Mouse (Mus musculus) Muller cell, postnatal 12 days (primary cell): Measurements from ENCODE around the gene Vbp1.

Source experiments
- DNase-seq: peaks from one replicate; pipeline ENCODE4 v3.0.0-alpha.2; 2015; ENCODE audit errors: inconsistent ontology term

The Vbp1 gene

GRCm38 (mm10) chrX:75514179-75514972 lies at the start of gene Vbp1:
Gene Vbp1 (plus strand): TSS chrX:75514299.
- peak; percentile 89 for DNase-seq

GRCm38 (mm10) chrX:75475182-75475644 lies 38.9 kb upstream of the Vbp1 start:
- DNase-seq: peak; percentile 67

- DNase-seq: no peak
Measured at GRCm38 (mm10) chrX:75489886-75490285, 24.2 kb upstream of the Vbp1 start.

DNA sequence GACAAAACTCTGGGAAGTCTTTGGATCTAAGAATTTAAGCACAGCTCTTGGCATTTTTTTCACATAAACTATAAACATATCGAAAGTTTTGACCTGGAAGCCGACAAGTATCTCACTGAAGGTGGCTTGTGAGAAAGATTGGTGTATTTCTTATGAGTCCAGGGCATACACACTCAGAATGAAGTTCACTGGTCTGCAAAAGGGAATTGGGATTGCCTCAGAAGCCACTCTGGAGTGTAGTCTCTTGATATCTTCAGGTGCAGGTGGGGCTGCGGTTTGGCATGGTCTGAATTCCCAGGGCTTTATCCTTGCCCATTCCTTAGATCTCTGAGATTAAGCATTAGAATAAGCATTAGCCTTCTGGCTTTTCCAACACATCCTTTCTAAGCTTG lies 316 bp upstream of the Vbp1 start:
- no peak for DNase-seq

DNA sequence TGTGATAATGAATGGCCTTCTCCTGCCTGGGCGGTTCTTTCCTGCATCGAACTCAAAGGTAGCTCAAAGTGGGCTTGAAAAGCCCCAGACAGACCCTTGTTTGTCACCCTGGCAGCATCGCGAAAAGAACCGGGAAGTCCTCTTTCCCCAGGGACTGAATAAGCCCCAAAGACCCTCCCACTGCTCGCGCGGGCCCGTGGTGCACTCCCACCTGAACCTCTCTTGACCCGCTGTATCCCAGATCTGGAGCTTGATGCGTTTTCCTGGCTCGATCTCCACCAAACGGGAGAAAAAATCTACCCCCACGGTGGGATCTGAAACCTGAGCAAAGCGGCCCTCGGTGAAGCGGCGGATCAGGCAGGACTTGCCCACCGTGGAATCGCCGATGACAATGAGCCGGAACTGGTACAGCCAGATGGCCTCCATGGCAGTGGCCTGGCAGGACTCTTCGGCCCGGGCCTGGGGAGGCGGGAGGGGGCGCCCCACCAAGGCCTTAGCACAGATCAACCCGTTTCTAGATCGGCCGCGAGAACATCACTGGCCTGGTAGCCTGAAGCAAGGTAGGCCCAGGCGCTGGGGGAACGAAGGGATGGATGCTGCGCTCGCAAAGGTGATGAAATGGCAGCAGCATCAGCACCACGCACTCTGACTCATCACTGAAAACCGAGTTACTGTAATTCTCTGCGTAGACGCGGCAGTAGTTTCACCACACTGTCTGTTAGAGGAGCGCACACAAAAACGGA lies 63.7 kb downstream of the Vbp1 start, which contains the start of gene Rab39b:
Gene Rab39b, minus strand, starts transcription at position 650 of the 743 bp plus-strand sequence.
- peak; percentile 55 for DNase-seq

DNA sequence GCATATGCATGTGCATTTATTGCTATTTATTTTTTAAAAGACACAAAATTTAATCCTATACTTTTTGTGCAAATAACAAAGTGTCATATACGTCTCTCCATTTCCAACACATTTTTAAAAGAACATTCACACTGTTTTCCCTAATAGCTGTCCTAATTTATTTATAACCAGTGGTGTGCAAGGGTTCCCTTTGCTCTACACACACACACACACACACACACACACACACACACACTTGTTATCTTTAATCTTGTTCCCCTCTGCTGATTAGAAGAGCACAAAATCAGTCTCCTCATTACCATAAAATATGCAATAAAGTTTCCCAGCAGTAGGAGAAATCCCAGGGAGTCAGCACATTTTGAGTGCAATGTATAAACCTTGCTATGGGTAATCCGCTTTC lies 64.4 kb downstream of the Vbp1 start:
- no peak for DNase-seq
